ENCODE assay signal across 29 mouse cellular contexts in genomic region chr3:151020014-151020413, GRCm38 (mm10).
"Had no signal": no experiment of that assay in that cellular context is flagged by ENCODE, and none has a peak within 500 bp of the region (broad histone marks: within the 10 kb centered on the region; RNA-seq: fewer than 3 reads in every experiment).

No protein-coding gene starts in this region.

- ATAC-seq: hindbrain, embryonic 16.5 days; hindbrain, postnatal 0 days; inflammation-experienced regulatory T-cells, adult 6 months; intestine, embryonic 15.5 days; intestine, embryonic 16.5 days; intestine, postnatal 0 days had no signal

- H3K27me3 ChIP-seq: heart, embryonic 12.5 days; heart, embryonic 13.5 days; heart, embryonic 15.5 days; hindbrain, embryonic 12.5 days; hindbrain, embryonic 13.5 days; hindbrain, embryonic 15.5 days; intestine, embryonic 15.5 days; kidney, embryonic 15.5 days had no signal

- DNase-seq: heart, postnatal 10 days; heart, postnatal 14 days; heart, postnatal 36 days; heart, postnatal 4 days; kidney, adult 11 months; kidney, adult 18-20 months; kidney, adult 2 months; kidney, adult 8-10 months; kidney, adult 9 months; kidney, postnatal 10 days; kidney, postnatal 14 days; kidney, postnatal 25 days; kidney, postnatal 36 days; kidney, postnatal 4 days; layer of hippocampus, adult 9-11 months; layer of hippocampus, postnatal 36 days had no signal
